Mouse (Mus musculus) neural tube, embryonic 10.5 days (tissue): ENCODE measurements around the gene Actr6.
"Not testable (repeated sequence)": the region's sequence is repeated elsewhere in the genome, so short reads cannot be mapped to it uniquely, and the experiment has no call there.

Experiments
- DNase-seq: peaks from one replicate; pipeline ENCODE4 v3.0.0-alpha.2; 2017; ENCODE audit warnings: low spot score; ENCODE audit errors: extremely low spot score

Gene Actr6

GRCm38 (mm10) chr10:89681706-89682105, 50.4 kb downstream of the Actr6 start:
- no peak for DNase-seq

DNA sequence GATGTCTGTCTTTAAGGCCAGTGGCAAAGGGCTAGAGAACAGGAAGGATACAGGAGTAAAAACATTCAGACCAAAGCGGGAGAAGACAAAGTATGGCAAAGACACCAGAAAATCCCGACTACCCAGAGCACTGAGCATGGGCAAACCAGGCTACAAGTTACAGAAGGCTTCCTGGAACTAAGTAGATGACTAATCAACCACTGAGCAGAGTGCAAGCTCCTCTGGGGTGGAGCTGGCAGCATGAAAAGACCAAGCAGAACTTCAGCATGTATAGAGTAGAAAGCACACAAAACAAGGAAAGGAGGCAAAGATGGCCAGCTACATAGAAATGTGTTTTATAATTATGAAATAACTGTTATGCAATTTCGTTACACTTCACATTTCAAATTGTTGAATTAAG, 51.6 kb downstream of the Actr6 start:
- DNase-seq = no peak

- DNase-seq = no peak
These were observed 52.6 kb downstream of the Actr6 start for GRCm38 (mm10) chr10:89679448-89679847.

- no peak for DNase-seq
These were observed 54.0 kb downstream of the Actr6 start for GRCm38 (mm10) chr10:89678054-89678453.

DNA sequence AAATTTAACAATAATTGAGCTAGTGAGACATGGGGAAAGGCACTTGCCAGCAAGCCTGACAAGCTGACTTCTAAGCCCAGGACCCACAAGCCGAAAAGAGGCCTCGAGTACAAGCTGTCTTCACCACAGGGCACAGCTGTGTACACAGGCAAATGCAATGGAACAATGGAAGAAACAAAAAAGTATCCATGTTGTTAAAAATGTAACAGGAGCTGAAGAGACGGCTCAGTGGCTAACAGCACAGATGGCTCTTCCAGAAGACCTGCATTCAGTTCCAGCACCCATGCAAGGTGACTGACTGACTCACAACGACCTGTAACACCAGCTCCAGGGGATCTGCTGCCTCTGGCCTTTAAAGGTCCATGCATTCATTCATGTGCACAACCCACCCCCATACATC, 55.5 kb downstream of the Actr6 start:
- no peak for DNase-seq

GRCm38 (mm10) chr10:89670371-89670770, 61.7 kb downstream of the Actr6 start:
- DNase-seq = not testable (repeated sequence)

- no peak for DNase-seq
These were observed 64.5 kb downstream of the Actr6 start for GRCm38 (mm10) chr10:89667571-89667970.

- no peak for DNase-seq
These were observed 66.4 kb downstream of the Actr6 start for GRCm38 (mm10) chr10:89665679-89666078.

GRCm38 (mm10) chr10:89664977-89665645, 67.0 kb downstream of the Actr6 start:
- DNase-seq = no peak
